Mouse (Mus musculus) ES-E14 (cell line): ENCODE results near the gene Dst. TPM values are rescaled to one million over a fixed set of nuclear protein-coding genes. Genes with fewer than 3 reads are reported as not detected.

Experiments
- DNase-seq: peaks from one replicate; pipeline ENCODE4 v3.0.0-alpha.2; 2013; ENCODE audit warnings: low read depth, low spot score
- H3K27ac ChIP-seq: 2 replicates; pipeline ENCODE4 v1.5.1; 2012; ENCODE audit warnings: low read depth, mild to moderate bottlenecking, low read length, moderate library complexity, mixed read lengths; ENCODE audit not compliant: poor library complexity, insufficient read depth, severe bottlenecking
- H3K36me3 ChIP-seq: 2 replicates; pipeline ENCODE4 v1.6.1; 2012; ENCODE audit warnings: mild to moderate bottlenecking, low read length, moderate library complexity, mixed read lengths; ENCODE audit not compliant: control insufficient read depth, poor library complexity, insufficient read depth, severe bottlenecking
- H3K4me1 ChIP-seq, 2 experiments: fragments of 150-350 bp in 1 of 2; sonication (generic) in 1 of 2; 2 replicates each; pipeline ENCODE4 v1.6.1; 2012; ENCODE audit warnings: low read length in 2 of 2, mild to moderate bottlenecking in 1 of 2, mixed read lengths in 1 of 2; ENCODE audit not compliant: control insufficient read depth in 2 of 2, insufficient read depth in 2 of 2, poor library complexity in 1 of 2
- H3K4me3 ChIP-seq, 2 experiments: fragments of 150-350 bp in 1 of 2; sonication (generic) in 1 of 2; 2 replicates each; pipeline ENCODE4 v1.5.1; 2012; ENCODE audit warnings: low read length in 2 of 2, low read depth in 1 of 2, mild to moderate bottlenecking in 1 of 2, mixed read lengths in 1 of 2; ENCODE audit not compliant: insufficient read depth in 1 of 2, poor library complexity in 1 of 2, severe bottlenecking in 1 of 2
- H3K9ac ChIP-seq: 2 replicates; pipeline ENCODE4 v1.6.1; 2012; ENCODE audit warnings: low read depth, mild to moderate bottlenecking, low read length, mixed read lengths; ENCODE audit not compliant: poor library complexity, insufficient read depth, severe bottlenecking
- H3K9me3 ChIP-seq: fragments of 150-350 bp; sonication (generic); 2 replicates; pipeline ENCODE4 v1.6.1; 2012; ENCODE audit warnings: low read depth, mild to moderate bottlenecking, low read length; ENCODE audit not compliant: control insufficient read depth, insufficient read depth
- CHD2 ChIP-seq: IDR thresholded peaks from 2 replicates; pipeline ENCODE4 v1.6.1; 2014; ENCODE audit warnings: mild to moderate bottlenecking, low read depth, low read length, inconsistent platforms
- HCFC1 ChIP-seq: IDR thresholded peaks from 2 replicates; pipeline ENCODE4 v1.6.1; 2012; ENCODE audit warnings: low read length, inconsistent platforms, borderline replicate concordance; ENCODE audit not compliant: insufficient read depth
- MAFK ChIP-seq: IDR thresholded peaks from 2 replicates; pipeline ENCODE4 v1.6.1; 2014; ENCODE audit warnings: mild to moderate bottlenecking, low read depth, low read length, inconsistent platforms; ENCODE audit not compliant: insufficient read depth
- ZC3H11A ChIP-seq: IDR thresholded peaks from 2 replicates; pipeline ENCODE4 v1.6.1; 2012; ENCODE audit warnings: low read depth, mild to moderate bottlenecking, inconsistent platforms, low read length, borderline replicate concordance
- ZNF384 ChIP-seq: IDR thresholded peaks from 2 replicates; pipeline ENCODE4 v1.6.1; 2012; ENCODE audit warnings: low read depth, low read length, inconsistent platforms
- in situ Hi-C, 2 experiments: fragments of 600-800 bp; cut with MboI; formaldehyde crosslinking; loops; one replicate each; pipeline ENCODE4 v1.15.1; 2025; ENCODE audit warnings: low sequenced_read_pairs in 2 of 2, inconsistent platforms in 1 of 2; ENCODE audit not compliant: unreplicated experiment in 2 of 2
- total RNA-seq: library from RNA; depleted of rRNA; stranded (reverse); fragments of 300-350 nt; gene quantifications from 2 replicates; pipeline ENCODE4 v1.2.3, GENCODE M21; 2012

Dst gene
- total RNA-seq, 1 experiment: 186 TPM

DNA sequence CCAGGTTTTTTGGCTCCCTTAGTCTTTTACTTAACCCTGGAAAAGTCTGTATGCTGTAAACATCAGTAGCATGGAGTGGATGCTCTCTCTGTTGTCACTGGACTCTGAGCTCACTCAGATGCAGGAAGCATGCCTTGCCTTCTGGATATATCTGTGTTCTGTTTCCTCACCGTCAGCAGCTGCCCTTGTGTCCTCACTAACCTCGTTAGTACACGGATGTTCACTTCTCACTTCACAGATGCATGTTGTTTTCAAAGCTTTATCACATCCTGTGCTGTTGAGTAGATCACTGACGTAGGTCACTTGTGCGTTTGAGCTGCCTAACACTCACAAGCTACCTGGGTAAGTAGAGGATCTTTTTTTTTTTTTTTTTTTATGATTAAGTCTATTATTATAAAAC is 279.5 kb downstream of the Dst start:
- no peak for TF ChIP-seq ZC3H11A
- no peak for TF ChIP-seq ZNF384
- TF ChIP-seq CHD2: no peak
- TF ChIP-seq MAFK: no peak
- TF ChIP-seq HCFC1: no peak
- Histone ChIP-seq H3K9ac (no peak overlapping the region), H3K4me1 (no peaks in the 10 kb centered on the region), H3K4me3 (no peak overlapping the region), H3K36me3 (peaks cover 45% of the 10 kb centered on the region), H3K9me3 (no peaks in the 10 kb centered on the region), H3K27ac (no peak overlapping the region)
- no peak for DNase-seq
- in situ Hi-C loops: no loop called here

GRCm38 (mm10) chr1:34188721-34189236 is 280.8 kb downstream of the Dst start:
- Histone ChIP-seq H3K9ac (no peak overlapping the region), H3K27ac (no peak overlapping the region), H3K9me3 (no peaks in the 10 kb centered on the region), H3K36me3 (peaks cover 54% of the 10 kb centered on the region), H3K4me3 (no peak overlapping the region), H3K4me1 (no peaks in the 10 kb centered on the region)
- TF ChIP-seq MAFK (no peak), HCFC1 (no peak), ZC3H11A (no peak), ZNF384 (no peak), CHD2 (no peak)
- DNase-seq: no peak
- in situ Hi-C loops: no loop called here

DNA sequence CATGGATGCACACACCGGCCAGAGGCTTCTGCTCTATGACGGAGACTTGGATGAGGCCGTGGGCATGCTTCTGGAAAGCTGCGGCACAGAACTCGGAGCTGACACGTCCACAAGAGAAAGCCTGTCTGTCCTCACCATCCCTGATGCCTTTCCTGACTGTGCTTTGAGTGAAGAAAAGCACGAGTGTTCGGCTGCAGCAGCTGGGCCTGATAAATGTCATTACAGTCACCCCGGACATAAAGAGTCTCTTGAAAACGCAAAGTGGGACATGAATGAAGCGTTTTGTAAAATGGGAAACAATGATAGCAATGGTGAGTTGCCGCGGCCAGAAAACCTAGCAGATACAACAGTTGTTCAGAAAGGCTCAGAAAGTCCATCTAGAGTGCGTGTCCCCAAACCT is 281.3 kb downstream of the Dst start:
- no peak overlapping the region for H3K27ac ChIP-seq
- TF ChIP-seq ZC3H11A (no peak), HCFC1 (no peak), CHD2 (no peak), ZNF384 (no peak), MAFK (no peak)
- no peak for DNase-seq
- H3K9me3 ChIP-seq: no peaks in the 10 kb centered on the region
- no peak overlapping the region for H3K4me3 ChIP-seq
- H3K9ac ChIP-seq: no peak overlapping the region
- H3K36me3 ChIP-seq: peaks cover 54% of the 10 kb centered on the region
- in situ Hi-C loops: no loop called here
- no peaks in the 10 kb centered on the region for H3K4me1 ChIP-seq

- TF ChIP-seq ZNF384: no peak
- TF ChIP-seq HCFC1: no peak
- TF ChIP-seq ZC3H11A: no peak
- no peak for TF ChIP-seq MAFK
- no peak for TF ChIP-seq CHD2
- Histone ChIP-seq H3K9me3 (no peaks in the 10 kb centered on the region), H3K36me3 (peaks cover 54% of the 10 kb centered on the region), H3K4me3 (no peak overlapping the region), H3K27ac (no peak overlapping the region; the same call in 1 of the 2 replicates), H3K4me1 (no peaks in the 10 kb centered on the region), H3K9ac (no peak overlapping the region)
- in situ Hi-C loops: no loop called here
- peak; percentile 67 for DNase-seq
Measured at GRCm38 (mm10) chr1:34189970-34190369, 281.9 kb downstream of the Dst start.

DNA sequence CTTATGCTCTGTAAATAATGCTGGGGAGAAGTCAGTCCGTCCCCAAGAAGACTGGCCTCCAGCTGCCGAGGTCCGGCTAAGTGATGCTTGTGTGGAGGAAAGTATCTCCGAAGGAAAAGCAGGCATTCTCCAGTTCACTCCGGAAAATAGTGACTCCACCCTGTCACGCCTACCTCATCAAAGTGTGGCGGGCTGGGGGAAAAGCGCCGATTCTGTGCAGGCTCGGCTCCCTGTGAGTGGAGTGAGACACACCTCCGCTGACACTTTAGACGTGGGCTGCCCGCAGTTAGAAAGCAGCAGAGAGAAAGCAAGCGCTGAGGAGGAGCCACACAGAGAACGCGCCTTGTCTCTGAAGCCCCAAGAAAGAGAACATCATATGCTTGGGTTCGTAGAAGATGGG is 284.1 kb downstream of the Dst start:
- H3K36me3 ChIP-seq: peaks cover 61% of the 10 kb centered on the region
- TF ChIP-seq HCFC1 (no peak), MAFK (no peak), CHD2 (no peak), ZNF384 (no peak), ZC3H11A (no peak)
- in situ Hi-C loops: no loop called here
- no peaks in the 10 kb centered on the region for H3K9me3 ChIP-seq
- no peak overlapping the region for H3K4me3 ChIP-seq
- DNase-seq: peak; percentile 38
- no peaks in the 10 kb centered on the region for H3K4me1 ChIP-seq
- H3K27ac ChIP-seq: no peak overlapping the region
- no peak overlapping the region for H3K9ac ChIP-seq
